Mouse (Mus musculus): ENCODE results near the gene Fam169b.

DNA sequence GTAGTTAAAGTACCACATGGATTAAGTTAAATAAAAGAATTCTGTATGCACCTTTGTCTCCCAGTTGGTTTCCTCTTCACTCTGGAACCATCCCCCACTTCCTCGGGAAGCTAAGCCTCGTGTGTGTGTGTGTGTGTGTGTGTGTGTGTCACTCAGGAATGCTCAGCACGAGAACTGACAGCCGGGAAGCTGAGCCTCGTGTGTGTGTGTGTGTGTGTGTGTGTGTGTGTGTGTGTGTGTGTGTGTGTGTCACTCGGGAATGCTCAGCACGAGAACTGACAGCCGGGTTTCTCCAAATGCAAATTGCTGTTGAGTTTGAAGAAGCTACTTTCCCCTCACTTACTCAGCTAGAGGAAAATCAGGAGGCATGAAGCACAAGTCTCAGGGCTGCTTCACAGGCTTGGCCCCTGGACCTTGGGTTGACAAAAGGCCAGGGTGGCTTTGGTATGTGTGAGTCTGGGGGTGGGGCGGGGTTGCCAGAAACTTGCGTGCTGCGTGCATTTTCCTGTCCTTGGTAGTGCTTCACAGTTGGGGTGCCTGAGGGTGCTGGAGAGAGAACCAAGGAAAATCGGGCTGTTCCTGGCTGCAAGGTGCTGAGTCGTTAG is 39.9 kb upstream of the Fam169b start:
- no peak for TF ChIP-seq CTCF (IDR thresholded peaks at IDR 0.05; ENCODE audit: borderline replicate concordance, insufficient read depth, low read length)
- no peak for TF ChIP-seq POLR2A (IDR thresholded peaks at IDR 0.05; ENCODE audit: low read depth, low read length)
